Mouse (Mus musculus) CH12.LX (cell line): Measurements from ENCODE around the gene Pced1b.

ENCODE experiments used
- CTCF ChIP-seq, 2 experiments: IDR thresholded peaks in 1 of 2; conservative IDR thresholded peaks in 1 of 2; 2 replicates each; pipeline ENCODE4 v1.5.1; 2011 to 2012; ENCODE audit warnings: low read depth in 2 of 2, low read length in 2 of 2, improper control_type of control experiment in 1 of 2, inconsistent platforms in 1 of 2, mild to moderate bottlenecking in 1 of 2, moderate library complexity in 1 of 2
- EP300 ChIP-seq: IDR thresholded peaks from 2 replicates; pipeline ENCODE4 v1.6.1; 2011; ENCODE audit warnings: low read length, improper control_type of control experiment
- MAFK ChIP-seq: IDR thresholded peaks from 2 replicates; pipeline ENCODE4 v1.6.1; 2011; ENCODE audit warnings: low read length, improper control_type of control experiment; ENCODE audit not compliant: insufficient replicate concordance
- POLR2A ChIP-seq: IDR thresholded peaks from 2 replicates; pipeline ENCODE4 v1.6.1; 2011; ENCODE audit warnings: low read depth, mild to moderate bottlenecking, improper control_type of control experiment, low read length
- SMC3 ChIP-seq: IDR thresholded peaks from 2 replicates; pipeline ENCODE4 v1.6.1; 2011; ENCODE audit warnings: low read depth, low read length, improper control_type of control experiment
- TBP ChIP-seq: conservative IDR thresholded peaks from 2 replicates; pipeline ENCODE4 v1.6.1; 2011; ENCODE audit warnings: low read depth, low read length, improper control_type of control experiment
- USF2 ChIP-seq: conservative IDR thresholded peaks from 2 replicates; pipeline ENCODE4 v1.6.1; 2011; ENCODE audit warnings: low read depth, low read length, improper control_type of control experiment
- ZMIZ1 ChIP-seq: IDR thresholded peaks from 2 replicates; pipeline ENCODE4 v1.6.1; 2012; ENCODE audit warnings: low read depth, mild to moderate bottlenecking, inconsistent platforms, low read length, improper control_type of control experiment
- ZNF384 ChIP-seq: IDR thresholded peaks from 2 replicates; pipeline ENCODE4 v1.6.1; 2012; ENCODE audit warnings: low read depth, low read length, improper control_type of control experiment, inconsistent platforms

DNA sequence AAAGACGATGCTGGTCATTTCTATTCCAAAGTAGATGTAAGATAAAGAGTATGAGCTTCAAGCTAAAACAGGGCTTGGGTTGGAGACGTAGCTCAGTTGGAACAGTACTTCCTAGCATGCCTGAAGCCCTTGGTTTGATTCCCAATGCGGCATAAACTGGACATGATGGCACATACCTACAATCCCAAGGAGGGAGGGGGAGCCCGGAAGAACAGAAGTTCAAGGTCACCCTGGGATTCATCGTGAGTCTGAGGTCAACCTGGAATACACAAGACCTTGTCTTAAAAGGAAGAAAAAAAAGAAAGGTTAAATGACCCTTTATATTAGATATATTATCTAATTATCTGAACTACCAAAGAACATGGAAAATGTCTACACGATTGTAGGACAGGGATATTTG is 164.8 kb downstream of the Pced1b start:
- TF ChIP-seq ZMIZ1 (no peak), POLR2A (no peak), ZNF384 (no peak), TBP (no peak), EP300 (no peak), USF2 (no peak), SMC3 (no peak), CTCF (conservative IDR thresholded peaks at IDR 0.05 in 1 of 2, IDR thresholded peaks at IDR 0.05 in 1 of 2; ENCODE audit: low read depth in 2 of 2, low read length in 2 of 2) (no peak), MAFK (no peak)
